Mouse (Mus musculus) kidney, postnatal 14 days (tissue): ENCODE results near the gene Gm20388.
"Not testable (repeated sequence)": the region's sequence is repeated elsewhere in the genome, so short reads cannot be mapped to it uniquely, and the experiment has no call there.

ENCODE experiments used
- DNase-seq: peaks from one replicate; pipeline ENCODE4 v3.0.0; 2022; ENCODE audit warnings: mixed read lengths

Gene Gm20388

GRCm38 (mm10) chr8:123141741-123142462, 3231.3 kb downstream of the Gm20388 start:
- peak; percentile 91 for DNase-seq

GRCm38 (mm10) chr8:123145279-123145678, 3234.6 kb downstream of the Gm20388 start:
- peak; percentile 68 for DNase-seq

GRCm38 (mm10) chr8:123146390-123146789, 3235.7 kb downstream of the Gm20388 start:
- no peak for DNase-seq

GRCm38 (mm10) chr8:123150737-123151171, 3240.1 kb downstream of the Gm20388 start:
- DNase-seq = peak; percentile 69

GRCm38 (mm10) chr8:123155177-123155576, 3244.5 kb downstream of the Gm20388 start:
- DNase-seq = peak; percentile 57

GRCm38 (mm10) chr8:123156070-123156773, 3245.6 kb downstream of the Gm20388 start:
- no peak for DNase-seq

- no peak for DNase-seq
These were observed 3247.3 kb downstream of the Gm20388 start, which contains the start of gene Sult5a1 for GRCm38 (mm10) chr8:123157888-123158465. Gene Sult5a1 (minus strand): TSS chr8:123158315.

GRCm38 (mm10) chr8:123181391-123181790, 3270.8 kb downstream of the Gm20388 start:
- DNase-seq = peak; percentile 75

- DNase-seq = peak; percentile 79
These were observed 3275.1 kb downstream of the Gm20388 start, which contains the start of gene Dpep1 for GRCm38 (mm10) chr8:123185566-123186409. Gene Dpep1 (plus strand): TSS chr8:123186242.

GRCm38 (mm10) chr8:123188006-123188405, 3277.4 kb downstream of the Gm20388 start:
- DNase-seq = no peak

- no peak for DNase-seq
These were observed 3278.2 kb downstream of the Gm20388 start for GRCm38 (mm10) chr8:123188841-123189240.

- peak; percentile 84 for DNase-seq
These were observed 3280.0 kb downstream of the Gm20388 start for GRCm38 (mm10) chr8:123190678-123191077.

GRCm38 (mm10) chr8:123191908-123192307, 3281.3 kb downstream of the Gm20388 start:
- no peak for DNase-seq

GRCm38 (mm10) chr8:123193771-123194170, 3283.1 kb downstream of the Gm20388 start:
- DNase-seq = peak; percentile 47

GRCm38 (mm10) chr8:123197016-123197415, 3286.4 kb downstream of the Gm20388 start:
- DNase-seq = not testable (repeated sequence)

GRCm38 (mm10) chr8:123199864-123200263, 3289.2 kb downstream of the Gm20388 start:
- DNase-seq = no peak

GRCm38 (mm10) chr8:123202288-123202687, 3291.6 kb downstream of the Gm20388 start:
- peak; percentile 81 for DNase-seq

- no peak for DNase-seq
These were observed 3292.9 kb downstream of the Gm20388 start for GRCm38 (mm10) chr8:123203571-123203970.

- DNase-seq = no peak
These were observed 3301.2 kb downstream of the Gm20388 start for GRCm38 (mm10) chr8:123211876-123212275.

- peak; percentile 98 for DNase-seq
These were observed 3301.9 kb downstream of the Gm20388 start, which contains the start of the genes Chmp1a and Spata33 for GRCm38 (mm10) chr8:123212321-123213117. Gene Chmp1a (minus strand): TSS chr8:123212763. Gene Spata33 (plus strand): TSS chr8:123212832.

- peak; percentile 21 for DNase-seq
These were observed 3302.6 kb downstream of the Gm20388 start for GRCm38 (mm10) chr8:123213118-123213772.
